Mouse (Mus musculus) bone marrow macrophage, adult 2 months (primary cell): ENCODE measurements around the gene Ufc1. TPM values are rescaled to one million over a fixed set of nuclear protein-coding genes. Genes with fewer than 3 reads are reported as not detected.
"Not testable (repeated sequence)": the region's sequence is repeated elsewhere in the genome, so short reads cannot be mapped to it uniquely, and the experiment has no call there.

Experiments
- H3K27ac ChIP-seq: 2 replicates; pipeline ENCODE4 v1.5.1; 2012; ENCODE audit warnings: low read depth, low read length; ENCODE audit not compliant: insufficient read depth
- H3K4me1 ChIP-seq: 2 replicates; pipeline ENCODE4 v1.6.1; 2012; ENCODE audit warnings: low read length; ENCODE audit not compliant: control insufficient read depth, insufficient read depth
- H3K4me3 ChIP-seq: 2 replicates; pipeline ENCODE4 v1.5.1; 2012; ENCODE audit warnings: mild to moderate bottlenecking, low read length, moderate library complexity; ENCODE audit not compliant: insufficient read depth
- CTCF ChIP-seq: IDR thresholded peaks from 2 replicates; pipeline ENCODE4 v1.5.1; 2012; ENCODE audit warnings: low read depth, mild to moderate bottlenecking, low read length, moderate library complexity
- POLR2A ChIP-seq: IDR thresholded peaks from 2 replicates; pipeline ENCODE4 v1.6.1; 2012; ENCODE audit warnings: mild to moderate bottlenecking, low read depth, low read length, borderline replicate concordance
- polyA plus RNA-seq: library from polyadenylated mRNA; stranded (reverse); fragments of >200 nt; gene quantifications from 2 replicates; pipeline ENCODE4 v1.2.4, GENCODE M21; 2012; ENCODE audit not compliant: missing spikeins, insufficient read depth, insufficient read length

Ufc1 gene
- polyA plus RNA-seq, 1 experiment: 97.2 TPM

DNA sequence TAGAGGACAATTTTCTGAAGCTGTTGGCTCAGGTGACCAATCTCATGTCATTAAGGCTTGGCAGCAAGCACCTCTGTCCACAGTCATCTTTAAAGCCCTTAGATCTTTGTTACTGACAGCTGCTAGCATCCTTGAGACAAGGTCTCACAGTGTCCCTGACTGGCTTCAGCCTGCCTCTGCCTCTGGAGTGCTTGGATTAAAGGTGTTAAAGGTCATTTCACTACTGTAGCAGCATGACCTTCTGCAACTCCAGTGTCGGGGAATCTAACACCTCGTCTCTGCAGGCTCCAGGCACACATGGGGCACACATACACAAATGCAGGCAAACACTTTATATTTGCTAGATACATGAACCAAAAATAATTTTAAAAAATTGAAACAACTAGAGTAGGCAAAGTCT, 30.7 kb upstream of the Ufc1 start:
- Histone ChIP-seq H3K27ac (no peak overlapping the region), H3K4me3 (no peak overlapping the region), H3K4me1 (peaks cover 25% of the 10 kb centered on the region)
- TF ChIP-seq CTCF: no peak
- TF ChIP-seq POLR2A: no peak

DNA sequence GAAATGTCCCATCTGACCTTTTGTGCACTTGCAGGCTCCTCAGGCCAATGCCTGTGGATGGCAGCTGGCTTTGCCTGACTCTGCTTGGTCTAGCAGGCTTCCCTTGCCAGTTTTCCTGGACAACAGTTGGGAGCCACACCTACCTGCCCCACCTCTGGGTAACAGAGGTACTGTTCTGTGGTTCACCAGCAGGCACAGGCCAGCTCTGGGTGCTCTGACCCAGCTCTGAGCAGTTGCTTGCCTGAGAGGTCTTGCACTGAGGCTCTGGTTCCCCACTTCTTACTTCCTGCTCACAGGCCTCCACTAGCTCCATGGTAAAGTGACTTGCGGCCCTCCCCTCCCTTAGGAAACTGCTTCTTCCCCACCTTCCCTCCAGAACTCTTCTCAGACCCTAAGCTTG, 27.2 kb upstream of the Ufc1 start:
- TF ChIP-seq POLR2A (no peak), CTCF (no peak)
- H3K4me1 ChIP-seq: peaks cover 18% of the 10 kb centered on the region
- H3K27ac ChIP-seq: no peak overlapping the region
- no peak overlapping the region for H3K4me3 ChIP-seq

DNA sequence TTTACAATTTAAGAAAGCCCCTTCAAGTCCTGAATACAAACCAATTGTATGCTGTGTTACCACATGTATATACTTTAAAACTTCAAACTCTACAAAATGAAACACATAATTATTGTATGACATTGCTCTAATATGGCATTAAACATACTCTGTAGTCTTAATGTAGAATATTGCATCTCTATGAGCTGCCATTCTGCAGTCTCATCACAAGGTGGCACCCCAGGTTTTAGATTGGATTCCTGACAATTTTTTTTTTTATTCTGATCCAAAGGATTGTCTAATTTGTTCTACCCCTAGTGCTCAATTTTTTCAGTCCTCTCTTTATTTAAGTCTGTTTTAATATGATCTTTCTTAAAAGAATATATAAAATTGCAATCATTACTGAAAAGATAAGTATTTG, 26.6 kb upstream of the Ufc1 start:
- H3K4me1 ChIP-seq: peaks cover 15% of the 10 kb centered on the region
- TF ChIP-seq POLR2A (no peak), CTCF (no peak)
- no peak overlapping the region for H3K4me3 ChIP-seq
- H3K27ac ChIP-seq: no peak overlapping the region

DNA sequence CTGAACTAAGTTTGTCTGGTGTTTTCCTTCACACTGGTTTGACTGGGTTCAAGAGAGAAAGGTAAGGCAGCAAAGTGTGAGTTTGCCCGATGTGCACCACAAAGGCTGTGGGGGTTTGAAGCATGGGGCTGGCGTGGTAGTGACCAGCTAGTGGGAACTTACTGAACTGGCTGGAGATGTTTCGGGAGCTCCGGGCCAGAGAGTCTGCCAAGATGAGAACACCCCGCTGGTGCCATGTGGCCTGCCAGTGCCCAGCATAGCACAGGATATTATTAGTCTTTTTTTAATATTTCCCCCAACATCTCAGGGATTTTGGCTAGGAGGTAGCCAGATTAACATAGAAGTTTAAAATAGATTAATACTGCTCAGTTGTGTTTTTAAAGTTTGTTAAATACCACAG, 25.3 kb upstream of the Ufc1 start:
- peaks cover 5% of the 10 kb centered on the region for H3K4me1 ChIP-seq
- no peak overlapping the region for H3K4me3 ChIP-seq
- TF ChIP-seq CTCF (no peak), POLR2A (no peak)
- H3K27ac ChIP-seq: no peak overlapping the region

DNA sequence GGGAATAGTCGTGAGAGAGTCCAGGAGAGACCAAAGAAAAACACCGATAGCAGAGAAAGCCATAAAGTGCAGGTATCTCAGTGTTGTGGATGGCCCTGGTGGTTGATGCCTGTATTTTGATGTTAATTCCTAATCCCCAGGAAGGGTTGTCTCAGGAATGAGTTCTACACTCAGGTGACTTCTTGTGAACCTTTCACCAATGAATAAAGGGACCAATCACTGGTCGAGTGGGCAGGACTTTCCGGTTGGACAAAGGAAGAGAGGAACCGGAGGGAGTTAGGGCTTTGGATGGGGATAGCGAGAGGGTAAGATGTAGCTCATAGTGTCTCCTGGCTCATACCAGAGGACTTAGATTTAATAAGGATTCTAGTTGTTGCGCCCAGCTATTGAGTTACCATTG, 24.9 kb upstream of the Ufc1 start:
- TF ChIP-seq CTCF (no peak), POLR2A (no peak)
- Histone ChIP-seq H3K27ac (no peak overlapping the region), H3K4me1 (peaks cover 5% of the 10 kb centered on the region), H3K4me3 (no peak overlapping the region)

DNA sequence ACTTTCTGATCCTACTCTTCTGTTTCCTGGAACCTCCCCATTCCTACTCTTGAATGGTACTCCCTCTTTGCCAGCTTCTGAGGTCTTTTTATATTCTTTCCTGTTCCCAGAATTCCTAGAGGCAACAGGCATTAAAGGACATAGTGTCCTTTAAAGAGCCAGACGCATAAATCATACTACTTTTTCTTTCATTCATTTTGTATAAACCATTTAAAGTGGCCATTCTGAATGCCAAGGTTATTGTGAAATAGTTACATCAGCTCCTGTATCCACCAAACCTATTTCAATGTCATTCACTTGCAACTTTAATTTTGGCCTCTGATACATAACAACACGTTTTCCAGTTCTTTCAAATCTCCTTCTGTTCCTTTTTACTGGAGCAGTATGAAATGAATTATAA, 14.5 kb upstream of the Ufc1 start:
- Histone ChIP-seq H3K4me1 (no peaks in the 10 kb centered on the region), H3K27ac (no peak overlapping the region), H3K4me3 (no peak overlapping the region)
- TF ChIP-seq CTCF (no peak), POLR2A (no peak)

DNA sequence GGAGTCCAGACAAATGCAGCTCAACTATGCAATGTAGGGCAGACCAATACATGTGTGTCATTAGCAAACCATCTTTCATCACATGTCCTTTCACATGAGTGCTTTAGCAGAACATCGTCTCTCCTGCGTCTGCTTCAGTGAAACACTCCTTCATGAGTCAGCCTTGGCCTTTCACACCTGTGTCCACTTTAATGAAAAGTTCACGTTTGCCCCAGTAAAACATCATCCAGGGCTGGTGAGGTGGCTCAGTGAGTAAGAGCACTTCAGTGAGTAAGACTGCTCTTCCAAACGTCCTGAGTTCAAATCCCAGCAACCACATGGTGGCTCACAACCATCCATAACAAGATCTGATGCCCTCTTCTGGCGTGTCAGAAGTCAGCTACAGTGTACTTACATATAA, 11.3 kb upstream of the Ufc1 start:
- H3K4me1 ChIP-seq, H3K4me3 ChIP-seq, H3K27ac ChIP-seq: not testable (repeated sequence)

DNA sequence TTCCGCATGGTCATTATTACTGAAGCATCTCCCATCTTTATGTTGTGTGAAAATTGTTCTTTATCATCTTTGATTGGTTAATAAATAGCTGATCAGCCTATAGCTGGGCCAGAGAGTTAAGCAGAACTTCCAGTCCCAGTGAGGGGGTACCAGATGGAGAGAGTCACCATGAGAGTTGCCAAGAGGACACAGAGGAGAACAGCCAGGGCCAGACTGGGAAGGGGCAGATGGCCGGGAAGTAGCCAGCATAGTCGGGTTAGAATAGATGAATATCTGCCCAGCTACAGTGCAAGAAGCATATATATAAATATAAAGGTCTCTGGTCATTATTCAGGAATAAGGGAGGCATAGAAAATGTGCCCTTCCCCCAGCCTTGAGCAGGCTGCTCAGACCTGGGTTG, 3.4 kb upstream of the Ufc1 start:
- Histone ChIP-seq H3K4me3 (no peak overlapping the region), H3K4me1 (peaks cover 2% of the 10 kb centered on the region; the same call in 1 of the 2 replicates), H3K27ac (no peak overlapping the region)
- no peak for TF ChIP-seq POLR2A
- no peak for TF ChIP-seq CTCF

DNA sequence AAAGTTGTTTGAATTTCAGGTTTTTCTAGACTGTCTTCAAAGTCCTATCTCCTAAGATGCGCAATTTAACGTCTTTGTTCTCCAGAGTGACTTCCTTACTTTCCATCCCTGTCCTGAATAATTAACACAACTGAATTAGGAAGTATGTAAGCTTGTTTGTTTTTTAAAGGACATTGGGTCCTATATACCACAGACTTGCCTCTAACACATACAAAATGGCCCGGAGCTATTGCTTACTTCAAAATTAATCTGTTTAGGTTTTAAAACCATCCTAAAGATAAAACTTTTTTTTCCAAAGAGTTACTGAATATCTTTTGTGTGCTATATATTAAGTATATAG, 209 bp upstream of the Ufc1 start:
- H3K27ac ChIP-seq: peak overlapping the region; percentile 88
- no peak for TF ChIP-seq POLR2A
- no peak for TF ChIP-seq CTCF
- H3K4me3 ChIP-seq: peak overlapping the region; percentile 68
- peaks cover 2% of the 10 kb centered on the region; the same call in 1 of the 2 replicates for H3K4me1 ChIP-seq

DNA sequence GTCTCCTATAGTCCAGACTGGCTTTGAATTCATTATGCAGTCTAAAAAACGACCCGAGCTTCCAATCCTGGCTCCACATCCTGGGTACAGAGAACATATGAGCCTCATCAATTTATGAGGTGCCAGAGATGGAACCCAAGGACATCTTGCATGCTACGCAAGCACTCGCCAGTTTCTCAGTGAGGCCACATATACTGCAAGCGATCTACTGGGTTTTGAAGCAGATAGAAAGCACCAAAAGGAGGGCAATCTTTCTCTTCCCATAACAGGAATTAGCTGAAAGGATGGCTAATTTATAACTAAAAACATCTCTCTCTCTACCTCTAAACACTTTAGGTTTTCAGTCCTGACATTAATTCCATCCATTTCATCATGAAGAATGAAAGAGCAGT, 922 bp downstream of the Ufc1 start:
- Histone ChIP-seq H3K4me1 (peaks cover 2% of the 10 kb centered on the region; the same call in 1 of the 2 replicates), H3K27ac (peak overlapping the region; percentile 88; the same call in 1 of the 2 replicates), H3K4me3 (peak overlapping the region; percentile 68)
- no peak for TF ChIP-seq CTCF
- TF ChIP-seq POLR2A: no peak

DNA sequence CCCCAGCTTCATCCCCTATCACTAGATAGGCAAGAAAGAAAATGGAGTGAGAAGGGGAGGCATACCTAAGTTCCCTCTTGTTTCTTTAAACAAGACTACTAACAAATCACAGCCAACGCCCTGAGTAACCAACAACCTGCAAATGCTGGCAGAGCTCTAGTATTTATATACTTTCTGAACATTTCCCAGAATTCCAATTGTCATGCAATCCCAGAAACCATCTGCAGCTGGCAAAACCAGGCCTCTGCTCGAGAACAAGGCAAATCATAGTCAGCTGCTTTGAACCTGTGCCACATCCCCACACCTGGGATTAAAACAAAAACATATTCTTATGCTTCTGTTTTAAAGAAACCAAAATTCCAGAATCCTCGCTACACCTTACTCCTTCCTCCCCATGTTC, 1.5 kb downstream of the Ufc1 start:
- Histone ChIP-seq H3K4me1 (peaks cover 2% of the 10 kb centered on the region; the same call in 1 of the 2 replicates), H3K4me3 (no peak overlapping the region), H3K27ac (no peak overlapping the region)
- TF ChIP-seq POLR2A (no peak), CTCF (no peak)
